Mouse (Mus musculus): ENCODE measurements around the gene Pcbp2. TPM values are rescaled to one million over a fixed set of nuclear protein-coding genes. Genes with fewer than 3 reads are reported as not detected.

Gene Pcbp2
- polyA plus RNA-seq, 1 experiment from 2014 or later: 64.7 TPM

- peak overlapping the region; percentile 96 for H3K9ac ChIP-seq (ENCODE audit: low read depth, low read length)
- under 1% methylated on average over 10 of the region's 10 CpGs for WGBS (ENCODE audit: insufficient replicate concordance)
- peaks cover 37% of the 10 kb centered on the region for H3K36me3 ChIP-seq (ENCODE audit: control insufficient read depth, insufficient read depth)
- H3K4me2 ChIP-seq (ENCODE audit: low read depth, low read length): peak overlapping the region; percentile 72
- peak overlapping the region; percentile 94 for H3K4me3 ChIP-seq (ENCODE audit: low read depth, low read length)
- H3K27ac ChIP-seq (ENCODE audit: low read length): peak overlapping the region; percentile 90
- H3K9me3 ChIP-seq (replicated peaks; ENCODE audit: control insufficient read depth, low read length): peaks cover 2% of the 10 kb centered on the region; the same call in 1 of the 2 replicates
- ATAC-seq (ENCODE audit: low read depth): no peak
- peaks cover 6% of the 10 kb centered on the region for H3K4me1 ChIP-seq (ENCODE audit: control insufficient read depth, low read depth, low read length)
- H3K27me3 ChIP-seq (ENCODE audit: control insufficient read depth, insufficient read depth, low read depth, low read length): no peaks in the 10 kb centered on the region
These were observed 931 bp downstream of the Pcbp2 start for GRCm38 (mm10) chr15:102471295-102471645.

- Histone ChIP-seq H3K9ac (ENCODE audit: low read depth, low read length) (no peak overlapping the region; the same call in 1 of the 2 replicates), H3K4me1 (ENCODE audit: control insufficient read depth, low read depth, low read length) (peaks cover 6% of the 10 kb centered on the region), H3K27me3 (ENCODE audit: control insufficient read depth, insufficient read depth, low read depth, low read length) (no peaks in the 10 kb centered on the region), H3K4me3 (ENCODE audit: low read depth, low read length) (peak overlapping the region; percentile 94), H3K27ac (ENCODE audit: low read length) (no peak overlapping the region), H3K4me2 (ENCODE audit: low read depth, low read length) (peak overlapping the region; percentile 72), H3K9me3 (replicated peaks; ENCODE audit: control insufficient read depth, low read length) (peaks cover 2% of the 10 kb centered on the region; the same call in 1 of the 2 replicates), H3K36me3 (ENCODE audit: control insufficient read depth, insufficient read depth) (peaks cover 40% of the 10 kb centered on the region)
- ATAC-seq (ENCODE audit: low read depth): no peak
These were observed 1.4 kb downstream of the Pcbp2 start for GRCm38 (mm10) chr15:102471727-102472126.

GRCm38 (mm10) chr15:102473246-102473645 is 2.9 kb downstream of the Pcbp2 start:
- Histone ChIP-seq H3K9ac (ENCODE audit: low read depth, low read length) (no peak overlapping the region), H3K27me3 (ENCODE audit: control insufficient read depth, insufficient read depth, low read depth, low read length) (no peaks in the 10 kb centered on the region), H3K4me1 (ENCODE audit: control insufficient read depth, low read depth, low read length) (peaks cover 6% of the 10 kb centered on the region), H3K36me3 (ENCODE audit: control insufficient read depth, insufficient read depth) (peaks cover 44% of the 10 kb centered on the region), H3K27ac (ENCODE audit: low read length) (0 out of 2 replicates have a peak overlapping the region, but pooled peaks have one; percentile 11), H3K4me3 (ENCODE audit: low read depth, low read length) (no peak overlapping the region), H3K9me3 (replicated peaks; ENCODE audit: control insufficient read depth, low read length) (peaks cover 2% of the 10 kb centered on the region; the same call in 1 of the 2 replicates), H3K4me2 (ENCODE audit: low read depth, low read length) (no peak overlapping the region)
- 66% methylated on average over 2 of the region's 2 CpGs for WGBS (ENCODE audit: insufficient replicate concordance)
- ATAC-seq (ENCODE audit: low read depth): no peak

- peaks cover 6% of the 10 kb centered on the region for H3K4me1 ChIP-seq (ENCODE audit: control insufficient read depth, low read depth, low read length)
- H3K4me2 ChIP-seq (ENCODE audit: low read depth, low read length): no peak overlapping the region
- H3K36me3 ChIP-seq (ENCODE audit: control insufficient read depth, insufficient read depth): peaks cover 45% of the 10 kb centered on the region
- no peak overlapping the region for H3K4me3 ChIP-seq (ENCODE audit: low read depth, low read length)
- H3K27me3 ChIP-seq (ENCODE audit: control insufficient read depth, insufficient read depth, low read depth, low read length): no peaks in the 10 kb centered on the region
- ATAC-seq (ENCODE audit: low read depth): no peak
- H3K9me3 ChIP-seq (replicated peaks; ENCODE audit: control insufficient read depth, low read length): no peaks in the 10 kb centered on the region
- WGBS (ENCODE audit: insufficient replicate concordance): 85% methylated on average over 2 of the region's 2 CpGs
- H3K27ac ChIP-seq (ENCODE audit: low read length): no peak overlapping the region
- H3K9ac ChIP-seq (ENCODE audit: low read depth, low read length): no peak overlapping the region
These were observed 4.2 kb downstream of the Pcbp2 start for GRCm38 (mm10) chr15:102474520-102474919.

GRCm38 (mm10) chr15:102483136-102483535 is 12.8 kb downstream of the Pcbp2 start:
- H3K4me1 ChIP-seq (ENCODE audit: control insufficient read depth, low read depth, low read length): no peaks in the 10 kb centered on the region
- no peaks in the 10 kb centered on the region for H3K27me3 ChIP-seq (ENCODE audit: control insufficient read depth, insufficient read depth, low read depth, low read length)
- H3K4me3 ChIP-seq (ENCODE audit: low read depth, low read length): no peak overlapping the region
- no peak overlapping the region for H3K4me2 ChIP-seq (ENCODE audit: low read depth, low read length)
- ATAC-seq (ENCODE audit: low read depth): no peak
- 92% methylated on average over 3 of the region's 3 CpGs for WGBS (ENCODE audit: insufficient replicate concordance)
- no peak overlapping the region for H3K9ac ChIP-seq (ENCODE audit: low read depth, low read length)
- no peak overlapping the region for H3K27ac ChIP-seq (ENCODE audit: low read length)
- peaks cover 67% of the 10 kb centered on the region for H3K36me3 ChIP-seq (ENCODE audit: control insufficient read depth, insufficient read depth)
- H3K9me3 ChIP-seq (replicated peaks; ENCODE audit: control insufficient read depth, low read length): no peaks in the 10 kb centered on the region

GRCm38 (mm10) chr15:102485853-102486252 is 15.5 kb downstream of the Pcbp2 start:
- Histone ChIP-seq H3K4me1 (ENCODE audit: control insufficient read depth, low read depth, low read length) (no peaks in the 10 kb centered on the region), H3K9ac (ENCODE audit: low read depth, low read length) (no peak overlapping the region), H3K4me2 (ENCODE audit: low read depth, low read length) (no peak overlapping the region), H3K27me3 (ENCODE audit: control insufficient read depth, insufficient read depth, low read depth, low read length) (no peaks in the 10 kb centered on the region), H3K36me3 (ENCODE audit: control insufficient read depth, insufficient read depth) (peaks cover 74% of the 10 kb centered on the region), H3K9me3 (replicated peaks; ENCODE audit: control insufficient read depth, low read length) (no peaks in the 10 kb centered on the region), H3K4me3 (ENCODE audit: low read depth, low read length) (no peak overlapping the region), H3K27ac (ENCODE audit: low read length) (no peak overlapping the region)
- 88% methylated on average over 12 of the region's 12 CpGs for WGBS (ENCODE audit: insufficient replicate concordance)
- ATAC-seq (ENCODE audit: low read depth): no peak

- no peak overlapping the region for H3K9ac ChIP-seq (ENCODE audit: low read depth, low read length)
- ATAC-seq (ENCODE audit: low read depth): no peak
- no peaks in the 10 kb centered on the region for H3K27me3 ChIP-seq (ENCODE audit: control insufficient read depth, insufficient read depth, low read depth, low read length)
- H3K4me1 ChIP-seq (ENCODE audit: control insufficient read depth, low read depth, low read length): no peaks in the 10 kb centered on the region
- no peaks in the 10 kb centered on the region for H3K9me3 ChIP-seq (replicated peaks; ENCODE audit: control insufficient read depth, low read length)
- peaks cover 77% of the 10 kb centered on the region for H3K36me3 ChIP-seq (ENCODE audit: control insufficient read depth, insufficient read depth)
- no peak overlapping the region for H3K4me2 ChIP-seq (ENCODE audit: low read depth, low read length)
- H3K4me3 ChIP-seq (ENCODE audit: low read depth, low read length): no peak overlapping the region
- H3K27ac ChIP-seq (ENCODE audit: low read length): no peak overlapping the region
- 73% methylated on average over 1 of the region's 1 CpGs for WGBS (ENCODE audit: insufficient replicate concordance)
These were observed 17.3 kb downstream of the Pcbp2 start for GRCm38 (mm10) chr15:102487664-102488063.

GRCm38 (mm10) chr15:102498322-102498721 is 28.0 kb downstream of the Pcbp2 start:
- Histone ChIP-seq H3K27me3 (ENCODE audit: control insufficient read depth, insufficient read depth, low read depth, low read length) (no peaks in the 10 kb centered on the region), H3K4me3 (ENCODE audit: low read depth, low read length) (no peak overlapping the region), H3K27ac (ENCODE audit: low read length) (no peak overlapping the region), H3K36me3 (ENCODE audit: control insufficient read depth, insufficient read depth) (peaks cover 70% of the 10 kb centered on the region), H3K4me2 (ENCODE audit: low read depth, low read length) (no peak overlapping the region), H3K9ac (ENCODE audit: low read depth, low read length) (no peak overlapping the region), H3K9me3 (replicated peaks; ENCODE audit: control insufficient read depth, low read length) (no peaks in the 10 kb centered on the region), H3K4me1 (ENCODE audit: control insufficient read depth, low read depth, low read length) (no peaks in the 10 kb centered on the region)
- 89% methylated on average over 3 of the region's 3 CpGs for WGBS (ENCODE audit: insufficient replicate concordance)
- no peak for ATAC-seq (ENCODE audit: low read depth)

- Histone ChIP-seq H3K4me3 (ENCODE audit: low read depth, low read length) (no peak overlapping the region), H3K27me3 (ENCODE audit: control insufficient read depth, insufficient read depth, low read depth, low read length) (no peaks in the 10 kb centered on the region), H3K4me1 (ENCODE audit: control insufficient read depth, low read depth, low read length) (no peaks in the 10 kb centered on the region), H3K9ac (ENCODE audit: low read depth, low read length) (no peak overlapping the region), H3K9me3 (replicated peaks; ENCODE audit: control insufficient read depth, low read length) (no peaks in the 10 kb centered on the region), H3K27ac (ENCODE audit: low read length) (no peak overlapping the region), H3K4me2 (ENCODE audit: low read depth, low read length) (no peak overlapping the region), H3K36me3 (ENCODE audit: control insufficient read depth, insufficient read depth) (peaks cover 68% of the 10 kb centered on the region)
- 67% methylated on average over 3 of the region's 3 CpGs for WGBS (ENCODE audit: insufficient replicate concordance)
- ATAC-seq (ENCODE audit: low read depth): no peak
These were observed 29.0 kb downstream of the Pcbp2 start for GRCm38 (mm10) chr15:102499370-102499769.

All from liver, embryonic 16.5 days (tissue).